Mouse (Mus musculus) stomach, adult 2 months (tissue): Measurements from ENCODE around the gene Olfr1023. TPM values are rescaled to one million over a fixed set of nuclear protein-coding genes. Genes with fewer than 3 reads are reported as not detected.

Experiments used
- polyA plus RNA-seq: library from polyadenylated mRNA; depleted of rRNA; stranded (reverse); fragments of >200 nt; gene quantifications from 2 replicates; pipeline ENCODE4 v1.2.3, GENCODE M21; 2012; rRNA removed

Gene Olfr1023
- polyA plus RNA-seq: not detected in 2 replicates

GRCm38 (mm10) chr2:85885340-85885739 is at the start of gene Olfr1023:
Gene Olfr1023 (plus strand): TSS chr2:85885640.

GRCm38 (mm10) chr2:85845383-85845782 is 40.1 kb upstream of the Olfr1023 start, which contains the start of gene Olfr1019:
Gene Olfr1019 (minus strand): TSS chr2:85845483.

GRCm38 (mm10) chr2:85846730-85847129 is 38.7 kb upstream of the Olfr1023 start, which contains the start of gene Olfr1020:
Gene Olfr1020 (plus strand): TSS chr2:85847030.

GRCm38 (mm10) chr2:85868294-85868693 is 17.1 kb upstream of the Olfr1023 start, which contains the start of gene Olfr1022:
Gene Olfr1022 (plus strand): TSS chr2:85868594.

GRCm38 (mm10) chr2:85904952-85905351 is 19.5 kb downstream of the Olfr1023 start, which contains the start of gene Olfr1024:
Gene Olfr1024 (minus strand): TSS chr2:85905052.

GRCm38 (mm10) chr2:85914893-85915292 is 29.5 kb downstream of the Olfr1023 start, which contains the start of gene Olfr1025-ps1:
Gene Olfr1025-ps1 (plus strand): TSS chr2:85915193.

GRCm38 (mm10) chr2:85921258-85921657 is 35.8 kb downstream of the Olfr1023 start, which contains the start of gene Olfr1026:
Gene Olfr1026 (plus strand): TSS chr2:85921558.

Other genes with a start within 250 kb of the Olfr1023 start
- gene Olfr1002, start 234.9 kb upstream of the Olfr1023 start, polyA plus RNA-seq: not detected in 2 replicates
- gene Olfr154, start 221.2 kb upstream of the Olfr1023 start, polyA plus RNA-seq: not detected in 2 replicates
- gene Olfr1006, start 206.9 kb upstream of the Olfr1023 start, polyA plus RNA-seq: not detected in 2 replicates
- gene Olfr1008, start 196.2 kb upstream of the Olfr1023 start, polyA plus RNA-seq: not detected in 2 replicates
- not detected in 2 replicates for gene Olfr1009, start 170.2 kb upstream of the Olfr1023 start, polyA plus RNA-seq
- not detected in 2 replicates for gene Olfr1012, start 122.9 kb upstream of the Olfr1023 start, polyA plus RNA-seq
- not detected in 2 replicates for gene Olfr1013, start 118.5 kb upstream of the Olfr1023 start, polyA plus RNA-seq
- gene Olfr1014, start 112.9 kb upstream of the Olfr1023 start, polyA plus RNA-seq: not detected in 2 replicates
- gene Olfr1015, start 103.6 kb upstream of the Olfr1023 start, polyA plus RNA-seq: not detected in 2 replicates
- gene Olfr1016, start 83.1 kb upstream of the Olfr1023 start, polyA plus RNA-seq: not detected in 2 replicates
- not detected in 2 replicates for gene Olfr1018, start 67.2 kb upstream of the Olfr1023 start, polyA plus RNA-seq
- not detected in 2 replicates for gene Olfr1019, start 40.2 kb upstream of the Olfr1023 start, polyA plus RNA-seq
- not detected in 2 replicates for gene Olfr1020, start 38.6 kb upstream of the Olfr1023 start, polyA plus RNA-seq
- not detected in 2 replicates for gene Olfr1022, start 17.0 kb upstream of the Olfr1023 start, polyA plus RNA-seq
- not detected in 2 replicates for gene Olfr1024, start 19.4 kb downstream of the Olfr1023 start, polyA plus RNA-seq
- not detected in 2 replicates for gene Olfr1025-ps1, start 29.6 kb downstream of the Olfr1023 start, polyA plus RNA-seq
- not detected in 2 replicates for gene Olfr1026, start 35.9 kb downstream of the Olfr1023 start, polyA plus RNA-seq
- gene Olfr1028, start 64.8 kb downstream of the Olfr1023 start, polyA plus RNA-seq: not detected in 2 replicates
- not detected in 2 replicates for gene Olfr1029, start 88.3 kb downstream of the Olfr1023 start, polyA plus RNA-seq
- gene Olfr1030, start 93.6 kb downstream of the Olfr1023 start, polyA plus RNA-seq: not detected in 2 replicates
- gene Olfr1031, start 104.7 kb downstream of the Olfr1023 start, polyA plus RNA-seq: not detected in 2 replicates
- not detected in 2 replicates for gene Olfr1032, start 119.9 kb downstream of the Olfr1023 start, polyA plus RNA-seq
- gene Olfr1033, start 135.0 kb downstream of the Olfr1023 start, polyA plus RNA-seq: 0.12 TPM in 1 of 2 replicates, not detected in the other
- 0.02 TPM in 1 of 2 replicates, not detected in the other for gene Olfr1034, start 160.2 kb downstream of the Olfr1023 start, polyA plus RNA-seq
- not detected in 2 replicates for gene Olfr1036, start 188.4 kb downstream of the Olfr1023 start, polyA plus RNA-seq
- not detected in 2 replicates for gene Olfr1037, start 201.7 kb downstream of the Olfr1023 start, polyA plus RNA-seq